Mouse (Mus musculus): ENCODE measurements around the gene Cyp2t4. TPM values are rescaled to one million over a fixed set of nuclear protein-coding genes. Genes with fewer than 3 reads are reported as not detected.
A peak's percentile ranks its signal among the peaks of the same experiment; 100 is the strongest.

Gene Cyp2t4
- polyA plus RNA-seq (2014; fragmentation: Nextera tagmentation; extraction: Ambion mirVana): 0.11 and 0.20 TPM in 2 replicates

- WGBS: 47% methylated on average over 10 of the region's 10 CpGs
- Histone ChIP-seq H3K27ac (ENCODE audit: low read depth) (peak within 1 kb of the TSS; percentile 65; the same call in 1 of the 2 replicates), H3K27me3 (ENCODE audit: insufficient read depth, low read length) (no peaks in the 10 kb centered on the region), H3K4me1 (ENCODE audit: insufficient read depth) (no peaks in the 10 kb centered on the region), H3K36me3 (ENCODE audit: insufficient read depth) (peaks cover 16% of the 10 kb centered on the region), H3K9ac (no peak within 1 kb of the TSS), H3K9me3 (ENCODE audit: low read depth, low read length) (no peaks in the 10 kb centered on the region), H3K4me3 (ENCODE audit: low read depth, low read length) (no peak within 1 kb of the TSS), H3K4me2 (no peak within 1 kb of the TSS)
- no peak for TF ChIP-seq CTCF (IDR thresholded peaks at IDR 0.05; ENCODE audit: low read depth)
- ATAC-seq (ENCODE audit: insufficient read depth) (peak; percentile 66), DNase-seq (peak; percentile 76)
Measured at GRCm38 (mm10) chr7:27153205-27153764, at the start of gene Cyp2t4. TSS of gene Cyp2t4 (plus strand) at chr7:27153714.

- Histone ChIP-seq H3K27ac (ENCODE audit: low read depth) (no peak overlapping the region), H3K4me1 (ENCODE audit: insufficient read depth) (no peaks in the 10 kb centered on the region), H3K9me3 (ENCODE audit: low read depth, low read length) (no peaks in the 10 kb centered on the region), H3K9ac (no peak overlapping the region), H3K4me2 (no peak overlapping the region), H3K4me3 (ENCODE audit: low read depth, low read length) (no peak overlapping the region), H3K27me3 (ENCODE audit: insufficient read depth, low read length) (no peaks in the 10 kb centered on the region), H3K36me3 (ENCODE audit: insufficient read depth) (no peaks in the 10 kb centered on the region)
- no peak for DNase-seq
- TF ChIP-seq CTCF (IDR thresholded peaks at IDR 0.05; ENCODE audit: low read depth): no peak
- no peak for ATAC-seq (ENCODE audit: insufficient read depth)
- 40% methylated on average over 5 of the region's 5 CpGs for WGBS
Measured at GRCm38 (mm10) chr7:27104882-27105281, 48.6 kb upstream of the Cyp2t4 start.

- Histone ChIP-seq H3K27ac (ENCODE audit: low read depth) (peak overlapping the region; percentile 40; the same call in 1 of the 2 replicates), H3K4me1 (ENCODE audit: insufficient read depth) (no peaks in the 10 kb centered on the region), H3K4me2 (no peak overlapping the region), H3K4me3 (ENCODE audit: low read depth, low read length) (no peak overlapping the region), H3K36me3 (ENCODE audit: insufficient read depth) (no peaks in the 10 kb centered on the region), H3K9me3 (ENCODE audit: low read depth, low read length) (no peaks in the 10 kb centered on the region), H3K27me3 (ENCODE audit: insufficient read depth, low read length) (no peaks in the 10 kb centered on the region), H3K9ac (no peak overlapping the region)
- no peak; the same call in 1 of the 2 replicates for ATAC-seq (ENCODE audit: insufficient read depth)
- no peak for TF ChIP-seq CTCF (IDR thresholded peaks at IDR 0.05; ENCODE audit: low read depth)
- peak; percentile 23 for DNase-seq
Measured at GRCm38 (mm10) chr7:27110327-27110726, 43.2 kb upstream of the Cyp2t4 start.

- H3K9ac ChIP-seq: no peak overlapping the region
- H3K4me3 ChIP-seq (ENCODE audit: low read depth, low read length): no peak overlapping the region
- no peak overlapping the region for H3K27ac ChIP-seq (ENCODE audit: low read depth)
- H3K4me1 ChIP-seq (ENCODE audit: insufficient read depth): no peaks in the 10 kb centered on the region
- DNase-seq (peak; percentile 26), ATAC-seq (ENCODE audit: insufficient read depth) (peak; percentile 80)
- 76% methylated on average over 1 of the region's 1 CpGs for WGBS
- no peaks in the 10 kb centered on the region for H3K9me3 ChIP-seq (ENCODE audit: low read depth, low read length)
- H3K36me3 ChIP-seq (ENCODE audit: insufficient read depth): no peaks in the 10 kb centered on the region
- no peak overlapping the region for H3K4me2 ChIP-seq
- TF ChIP-seq CTCF (IDR thresholded peaks at IDR 0.05; ENCODE audit: low read depth): no peak
- no peaks in the 10 kb centered on the region for H3K27me3 ChIP-seq (ENCODE audit: insufficient read depth, low read length)
Measured at GRCm38 (mm10) chr7:27111038-27111437, 42.5 kb upstream of the Cyp2t4 start.

- DNase-seq (no peak), ATAC-seq (ENCODE audit: insufficient read depth) (no peak)
- Histone ChIP-seq H3K4me1 (ENCODE audit: insufficient read depth) (no peaks in the 10 kb centered on the region), H3K9me3 (ENCODE audit: low read depth, low read length) (no peaks in the 10 kb centered on the region), H3K36me3 (ENCODE audit: insufficient read depth) (no peaks in the 10 kb centered on the region), H3K27ac (ENCODE audit: low read depth) (0 out of 2 replicates have a peak overlapping the region, but pooled peaks have one; percentile 13), H3K4me3 (ENCODE audit: low read depth, low read length) (no peak overlapping the region), H3K4me2 (no peak overlapping the region), H3K9ac (no peak overlapping the region), H3K27me3 (ENCODE audit: insufficient read depth, low read length) (no peaks in the 10 kb centered on the region)
- TF ChIP-seq CTCF (IDR thresholded peaks at IDR 0.05; ENCODE audit: low read depth): no peak
- 63% methylated on average over 3 of the region's 3 CpGs for WGBS
Measured at GRCm38 (mm10) chr7:27111987-27112386, 41.5 kb upstream of the Cyp2t4 start.

GRCm38 (mm10) chr7:27118033-27118511, 35.4 kb upstream of the Cyp2t4 start:
- Histone ChIP-seq H3K9ac (no peak overlapping the region), H3K9me3 (ENCODE audit: low read depth, low read length) (no peaks in the 10 kb centered on the region), H3K36me3 (ENCODE audit: insufficient read depth) (no peaks in the 10 kb centered on the region), H3K27ac (ENCODE audit: low read depth) (peak overlapping the region; percentile 20; the same call in 1 of the 2 replicates), H3K4me2 (no peak overlapping the region), H3K4me1 (ENCODE audit: insufficient read depth) (no peaks in the 10 kb centered on the region), H3K4me3 (ENCODE audit: low read depth, low read length) (no peak overlapping the region), H3K27me3 (ENCODE audit: insufficient read depth, low read length) (no peaks in the 10 kb centered on the region)
- ATAC-seq (ENCODE audit: insufficient read depth) (peak; percentile 84), DNase-seq (peak; percentile 38)
- no peak for TF ChIP-seq CTCF (IDR thresholded peaks at IDR 0.05; ENCODE audit: low read depth)
- 54% methylated on average over 4 of the region's 4 CpGs for WGBS

GRCm38 (mm10) chr7:27119676-27120075, 33.8 kb upstream of the Cyp2t4 start, which contains the start of gene Cyp2f2:
TSS of gene Cyp2f2 (plus strand) at chr7:27119909.
- H3K27me3 ChIP-seq (ENCODE audit: insufficient read depth, low read length): no peaks in the 10 kb centered on the region
- no peaks in the 10 kb centered on the region for H3K36me3 ChIP-seq (ENCODE audit: insufficient read depth)
- no peak within 1 kb of the TSS for H3K27ac ChIP-seq (ENCODE audit: low read depth)
- H3K4me2 ChIP-seq: no peak within 1 kb of the TSS
- ATAC-seq (ENCODE audit: insufficient read depth) (no peak), DNase-seq (no peak)
- no peaks in the 10 kb centered on the region for H3K4me1 ChIP-seq (ENCODE audit: insufficient read depth)
- H3K9me3 ChIP-seq (ENCODE audit: low read depth, low read length): no peaks in the 10 kb centered on the region
- no peak within 1 kb of the TSS for H3K9ac ChIP-seq
- TF ChIP-seq CTCF (IDR thresholded peaks at IDR 0.05; ENCODE audit: low read depth): no peak
- H3K4me3 ChIP-seq (ENCODE audit: low read depth, low read length): no peak within 1 kb of the TSS

Data from lung, embryonic 14.5 days (tissue).